Mouse (Mus musculus) neutrophil, adult 5-6 weeks (primary cell): Measurements from ENCODE around the gene Kif5c. TPM values are rescaled to one million over a fixed set of nuclear protein-coding genes. Genes with fewer than 3 reads are reported as not detected.

Source experiments
- ATAC-seq: fragments of 151-379, 151-347 bp; 2 replicates; pipeline ENCODE4 v1.8.0; 2017; ENCODE audit warnings: mild to moderate bottlenecking, moderate TSS enrichment; ENCODE audit not compliant: insufficient number of reproducible peaks, poor library complexity, low FRiP score, severe bottlenecking; ENCODE audit errors: extremely low read depth
- total RNA-seq: library from RNA; stranded (forward); fragments of 200-1000 nt; gene quantifications from 2 replicates; pipeline ENCODE4 v1.2.3, GENCODE M21; 2017

The Kif5c gene
- total RNA-seq, 1 experiment from 2014 or later = 1.0 TPM

GRCm38 (mm10) chr2:49757616-49758015 is 138.5 kb downstream of the Kif5c start:
- ATAC-seq = no peak

DNA sequence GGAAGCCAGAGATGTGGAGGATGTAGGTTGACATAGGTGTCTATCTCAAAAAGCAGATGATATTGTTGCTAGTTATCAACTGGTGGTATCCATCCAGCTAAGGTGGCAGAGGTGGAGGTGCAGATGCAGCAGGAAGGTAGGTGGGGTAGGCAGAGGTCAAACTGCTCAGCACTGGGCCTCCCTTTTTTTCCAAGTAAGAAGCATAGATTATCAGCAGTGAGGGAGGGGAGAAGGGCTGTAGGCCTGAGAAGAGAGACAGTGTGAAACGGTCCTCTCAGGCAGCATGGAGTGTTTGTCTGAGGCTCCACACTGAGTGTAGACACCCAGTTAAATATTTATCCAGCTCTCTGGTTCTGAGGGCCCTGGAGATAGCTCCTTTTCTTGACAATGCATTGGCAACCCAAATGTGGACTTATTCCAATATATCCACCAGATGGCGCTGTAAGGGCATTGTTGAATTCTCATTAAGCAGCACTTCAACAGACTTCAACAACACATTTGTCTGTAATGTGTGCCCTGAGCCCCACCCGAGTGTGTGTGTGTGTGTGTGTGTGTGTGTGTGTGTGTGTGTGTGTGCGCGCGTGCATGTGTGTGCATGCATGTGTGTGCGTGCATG is 145.3 kb downstream of the Kif5c start:
- peak; percentile 64; the same call in 1 of the 2 replicates for ATAC-seq

DNA sequence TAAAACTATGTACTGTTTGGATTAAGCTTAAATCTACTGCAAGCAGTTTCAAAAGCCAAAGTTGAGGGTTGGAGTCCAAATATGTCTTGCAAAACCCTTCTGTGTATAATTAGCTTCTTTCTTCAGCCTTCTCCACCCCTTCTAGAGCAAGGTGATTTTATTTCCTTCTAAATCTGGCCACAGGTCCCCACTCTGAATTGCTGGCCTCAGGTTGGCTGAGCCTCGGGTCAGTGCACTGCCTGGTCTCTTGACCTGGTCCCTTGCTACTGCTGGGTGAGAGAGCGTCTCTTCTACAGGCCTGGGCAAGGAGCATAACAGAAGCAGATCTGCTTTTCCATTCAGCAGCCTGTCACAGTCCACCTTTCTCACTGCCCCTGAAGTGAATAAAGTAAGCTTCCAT is 149.8 kb downstream of the Kif5c start:
- ATAC-seq = no peak

GRCm38 (mm10) chr2:49770440-49770839 is 151.3 kb downstream of the Kif5c start:
- no peak for ATAC-seq

DNA sequence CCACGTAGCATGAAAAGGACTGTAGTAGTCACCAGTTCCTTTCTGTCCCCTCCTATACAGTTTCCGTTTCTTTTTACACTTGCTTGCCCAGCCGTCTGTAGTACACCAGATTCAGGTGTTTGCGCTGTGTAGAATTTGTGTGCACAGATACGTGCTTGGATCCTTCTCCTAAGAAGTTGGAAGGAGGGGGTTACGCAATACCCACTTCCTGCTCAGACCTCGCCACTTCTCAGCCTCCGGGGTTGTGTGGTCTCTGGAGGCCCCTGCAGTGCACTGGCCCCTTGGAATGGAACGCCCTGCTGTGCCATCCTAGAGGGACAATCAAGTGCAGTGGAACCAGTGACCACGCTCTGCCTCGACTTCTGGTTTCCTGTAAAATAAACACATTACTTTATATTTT is 152.1 kb downstream of the Kif5c start:
- ATAC-seq = no peak

DNA sequence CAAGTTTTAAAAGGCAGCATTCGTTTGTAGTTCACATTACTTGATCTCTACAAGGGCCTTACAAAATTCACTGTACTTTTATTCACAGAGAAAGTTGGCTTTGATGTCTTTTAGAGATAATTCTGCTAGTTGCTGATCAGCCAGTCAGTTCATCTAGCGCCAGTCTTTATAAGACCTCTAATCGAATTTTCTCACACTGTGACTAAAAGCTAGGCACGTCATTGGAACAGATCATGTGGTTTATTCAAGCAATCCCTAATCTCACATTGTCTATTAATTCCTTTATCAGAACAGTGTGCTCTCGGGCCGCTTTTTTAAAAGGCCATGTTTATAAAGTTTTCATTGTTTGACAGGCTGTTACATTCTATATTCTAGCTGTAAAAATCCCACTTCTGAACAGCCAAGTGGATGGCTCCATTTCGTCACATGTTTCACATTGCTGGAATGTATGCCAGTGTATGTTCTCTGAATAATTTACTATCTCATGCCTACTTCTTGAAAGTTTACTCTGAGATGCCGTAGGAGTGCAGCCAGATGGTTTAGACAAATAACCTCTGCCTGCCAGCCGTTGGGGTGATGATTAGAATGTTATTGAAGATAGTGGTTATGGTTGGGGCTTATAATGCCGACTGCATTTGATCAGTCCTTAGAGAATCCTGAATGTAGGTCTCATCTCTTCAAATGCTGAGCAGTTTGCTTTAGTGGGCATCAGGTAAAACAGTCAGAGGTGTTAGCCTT is 154.3 kb downstream of the Kif5c start:
- ATAC-seq = no peak

DNA sequence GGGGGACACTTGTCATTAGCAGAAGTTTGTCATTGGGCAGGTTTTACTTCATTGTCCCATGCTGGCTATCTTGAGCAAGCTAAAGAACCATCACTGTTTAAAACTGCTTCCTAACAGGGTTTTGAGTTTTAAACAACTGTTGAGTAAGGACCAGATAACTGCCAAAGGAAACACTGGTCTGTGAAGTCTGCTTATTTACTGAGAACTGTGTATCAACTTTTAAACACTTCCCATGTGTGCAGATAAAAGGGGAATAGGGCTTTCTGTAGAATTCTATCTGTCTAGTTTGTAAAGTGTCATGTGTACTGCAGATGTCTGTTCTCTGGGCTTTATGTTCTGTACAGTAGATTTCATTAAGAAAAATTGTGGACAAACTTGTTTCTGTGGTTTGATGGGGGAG is 155.1 kb downstream of the Kif5c start:
- ATAC-seq = no peak

DNA sequence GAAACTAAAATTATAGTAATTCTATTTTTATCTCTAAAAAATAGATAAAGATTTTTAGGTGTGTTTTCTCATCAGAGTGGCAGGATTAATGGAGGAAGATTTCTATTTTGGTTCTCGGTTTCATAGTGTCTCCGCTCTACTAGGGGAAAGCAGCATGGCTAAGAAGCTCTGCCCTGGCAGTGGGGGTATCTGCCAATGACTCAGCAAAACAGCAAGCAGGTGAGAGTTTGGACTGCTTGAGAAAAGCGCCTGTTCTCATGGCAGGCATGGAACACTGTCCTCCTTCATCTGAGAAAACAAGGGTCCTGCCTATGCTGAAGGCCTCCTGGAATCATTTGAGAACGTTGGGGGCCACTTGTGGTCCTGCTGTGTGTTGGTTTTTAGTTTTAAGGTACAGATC is 156.1 kb downstream of the Kif5c start:
- no peak for ATAC-seq

DNA sequence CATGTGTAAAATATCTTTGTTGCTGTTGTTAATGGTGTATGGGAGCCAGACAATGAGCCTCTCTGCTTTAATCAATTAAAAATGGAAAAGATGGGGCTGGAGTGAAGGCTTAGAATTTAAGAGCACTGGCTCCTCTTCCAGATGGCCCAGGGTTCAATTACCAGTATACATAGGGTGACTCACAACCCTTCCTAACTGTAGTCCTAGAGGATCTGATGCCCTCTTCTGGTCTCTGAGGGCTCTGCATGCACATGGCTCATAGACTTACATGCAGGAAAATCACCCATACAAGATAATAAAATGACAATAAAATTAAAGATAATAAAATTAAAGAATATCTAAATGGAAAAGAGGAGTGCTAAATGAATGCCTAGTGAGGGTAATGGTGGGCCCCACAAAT is 156.6 kb downstream of the Kif5c start:
- ATAC-seq = no peak

GRCm38 (mm10) chr2:49776407-49776806 is 157.3 kb downstream of the Kif5c start:
- ATAC-seq = no peak

- no peak for ATAC-seq
These were observed 168.4 kb downstream of the Kif5c start, which contains the start of gene Lypd6b for GRCm38 (mm10) chr2:49787376-49788050. Gene Lypd6b, plus strand, starts transcription at chr2:49787688.

DNA sequence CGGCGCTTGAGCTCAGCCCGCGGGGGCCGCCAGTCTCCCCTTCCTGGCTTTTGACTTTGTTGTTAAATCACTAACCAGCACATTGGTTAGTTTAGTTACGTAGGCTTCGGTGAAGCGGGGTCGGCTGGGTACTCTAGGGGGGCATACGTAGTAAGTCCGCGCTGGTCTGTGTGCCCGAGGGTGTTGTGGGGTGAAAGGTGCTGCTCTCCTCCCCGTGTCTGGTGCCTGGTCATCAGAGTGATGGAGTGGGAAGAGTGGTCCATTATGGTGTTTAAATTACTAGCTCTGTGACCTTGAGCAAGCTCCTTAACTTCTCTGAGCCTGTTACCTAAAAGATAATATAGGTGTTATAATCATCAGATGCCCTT is 168.9 kb downstream of the Kif5c start:
- ATAC-seq = no peak

GRCm38 (mm10) chr2:49788643-49789042 is 169.5 kb downstream of the Kif5c start:
- no peak for ATAC-seq

DNA sequence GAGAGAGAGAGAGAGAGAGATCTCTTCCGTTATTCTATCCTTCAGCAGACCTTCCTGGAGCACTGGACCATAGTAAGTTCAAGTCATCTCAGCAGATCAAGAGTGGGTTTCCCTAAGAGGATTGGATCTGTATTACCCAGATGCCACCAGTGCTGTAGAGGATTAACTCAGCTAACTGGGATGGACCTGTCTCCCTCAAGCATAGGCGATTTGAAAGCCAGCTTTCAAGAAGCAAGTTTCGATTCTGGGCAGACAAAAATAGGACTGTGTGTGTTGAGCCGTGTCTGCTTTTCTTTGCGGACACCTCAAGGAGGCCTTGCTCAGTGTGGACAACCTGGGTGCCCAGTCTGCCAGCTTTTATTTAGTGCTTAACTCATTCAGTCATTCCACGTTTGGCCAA is 170.0 kb downstream of the Kif5c start:
- ATAC-seq = no peak

DNA sequence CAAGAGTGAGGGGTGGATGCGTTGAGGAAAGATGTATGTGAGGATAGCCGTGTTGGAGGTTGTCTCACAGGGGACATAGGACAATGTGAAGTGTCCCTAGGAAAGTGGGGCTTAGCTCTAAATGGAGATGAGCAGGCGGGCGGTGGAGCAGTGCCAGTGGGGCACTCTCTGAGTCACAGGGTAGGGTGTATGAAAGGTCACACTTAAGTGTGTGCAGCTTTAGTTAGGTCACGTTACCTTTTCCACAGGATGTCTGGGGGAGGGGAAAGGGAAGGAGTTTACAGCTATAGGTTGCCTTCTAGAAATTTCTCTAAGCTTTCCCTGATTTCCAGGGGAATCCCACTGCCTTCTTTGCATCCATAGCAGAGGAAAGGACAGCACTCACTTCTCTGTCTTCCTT is 170.4 kb downstream of the Kif5c start:
- no peak for ATAC-seq

GRCm38 (mm10) chr2:49797444-49798143 is 178.5 kb downstream of the Kif5c start:
- no peak for ATAC-seq

GRCm38 (mm10) chr2:49804448-49804847 is 185.3 kb downstream of the Kif5c start:
- no peak for ATAC-seq

GRCm38 (mm10) chr2:49805736-49806371 is 186.8 kb downstream of the Kif5c start:
- no peak for ATAC-seq

DNA sequence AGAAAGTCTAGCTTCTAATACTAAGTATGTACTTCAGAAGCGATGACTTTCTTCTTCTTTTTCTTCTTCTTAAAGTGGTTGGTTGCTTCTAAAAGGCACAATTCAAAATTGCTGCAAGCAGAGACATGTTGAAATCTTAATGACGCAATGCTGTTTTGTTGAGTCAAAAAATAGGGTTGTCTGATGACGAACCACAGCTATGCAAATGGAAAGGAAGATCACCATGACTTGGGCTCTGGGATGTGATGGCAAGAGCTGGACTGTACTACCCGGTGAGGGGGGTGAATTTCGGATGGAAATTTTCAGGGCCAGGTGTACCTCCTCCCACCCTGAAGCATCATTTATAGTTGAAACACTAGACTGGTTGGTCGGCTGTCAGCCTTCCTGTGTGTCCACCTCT is 190.4 kb downstream of the Kif5c start:
- ATAC-seq = peak; percentile 68
